Mouse (Mus musculus) frontal cortex, adult (tissue): ENCODE measurements around the gene Treml2.

Source experiments
- ATAC-seq: cut with Nextera tagmentation; 2 replicates; pipeline ENCODE4 v1.9.2; 2017; ENCODE audit warnings: mild to moderate bottlenecking, moderate library complexity, mixed read lengths; ENCODE audit not compliant: low TSS enrichment

The Treml2 gene

GRCm38 (mm10) chr17:48299203-48299602, at the start of gene Treml2:
TSS of gene Treml2 (plus strand) at chr17:48299498.
- ATAC-seq = no peak

- no peak for ATAC-seq
Observed at GRCm38 (mm10) chr17:48249501-48249900, 49.8 kb upstream of the Treml2 start.

- no peak for ATAC-seq
Observed at GRCm38 (mm10) chr17:48250631-48251030, 48.7 kb upstream of the Treml2 start.

- ATAC-seq = no peak
Observed at GRCm38 (mm10) chr17:48256575-48256974, 42.7 kb upstream of the Treml2 start.

GRCm38 (mm10) chr17:48261868-48262267, 37.4 kb upstream of the Treml2 start:
- no peak for ATAC-seq

GRCm38 (mm10) chr17:48263741-48264362, 35.4 kb upstream of the Treml2 start, which contains the start of gene Treml4:
TSS of gene Treml4 (plus strand) at chr17:48264295.
- no peak for ATAC-seq

GRCm38 (mm10) chr17:48264662-48265061, 34.6 kb upstream of the Treml2 start:
- no peak for ATAC-seq

- ATAC-seq = no peak
Observed at GRCm38 (mm10) chr17:48266138-48266537, 33.2 kb upstream of the Treml2 start.

- ATAC-seq = no peak
Observed at GRCm38 (mm10) chr17:48266610-48267304, 32.5 kb upstream of the Treml2 start.

GRCm38 (mm10) chr17:48267591-48267990, 31.7 kb upstream of the Treml2 start:
- ATAC-seq = no peak

GRCm38 (mm10) chr17:48268276-48268675, 31.0 kb upstream of the Treml2 start:
- ATAC-seq = no peak

GRCm38 (mm10) chr17:48269833-48270232, 29.5 kb upstream of the Treml2 start:
- no peak for ATAC-seq

- ATAC-seq = no peak
Observed at GRCm38 (mm10) chr17:48272158-48272557, 27.1 kb upstream of the Treml2 start.

GRCm38 (mm10) chr17:48272598-48272997, 26.7 kb upstream of the Treml2 start:
- ATAC-seq = no peak

- no peak for ATAC-seq
Observed at GRCm38 (mm10) chr17:48274098-48274497, 25.2 kb upstream of the Treml2 start.

GRCm38 (mm10) chr17:48274885-48275284, 24.4 kb upstream of the Treml2 start:
- ATAC-seq = peak; percentile 82

GRCm38 (mm10) chr17:48275736-48276135, 23.6 kb upstream of the Treml2 start:
- no peak for ATAC-seq

GRCm38 (mm10) chr17:48278381-48278780, 20.9 kb upstream of the Treml2 start:
- ATAC-seq = peak; percentile 59

GRCm38 (mm10) chr17:48279002-48279401, 20.3 kb upstream of the Treml2 start:
- no peak for ATAC-seq

GRCm38 (mm10) chr17:48280943-48281738, 18.2 kb upstream of the Treml2 start:
- ATAC-seq = no peak

GRCm38 (mm10) chr17:48281739-48282085, 17.6 kb upstream of the Treml2 start:
- ATAC-seq = no peak

GRCm38 (mm10) chr17:48286765-48287164, 12.5 kb upstream of the Treml2 start:
- ATAC-seq = peak; percentile 57; the same call in 1 of the 2 replicates

- no peak for ATAC-seq
Observed at GRCm38 (mm10) chr17:48287276-48287675, 12.0 kb upstream of the Treml2 start.
